Mouse (Mus musculus) inflammation-experienced regulatory T-cells, adult 6 months (primary cell): ENCODE measurements around the gene Clec16a. TPM values are rescaled to one million over a fixed set of nuclear protein-coding genes. Genes with fewer than 3 reads are reported as not detected.

Source experiments
- ATAC-seq: one replicate; pipeline ENCODE4 v1.8.0; 2017
- polyA plus RNA-seq, 3 experiments: library from polyadenylated mRNA; unstranded; fragments of 100-300 nt; shearing (Covaris generic); gene quantifications; one replicate each; pipeline ENCODE4 v1.2.1; 2017

Gene Clec16a
- 10 to 100 TPM in 1 of 3 experiments, 1 to 10 TPM in 2; 5.7 to 10.2 (median 7.8) TPM for polyA plus RNA-seq

- ATAC-seq = peak; percentile 81
These were observed at the start of gene Clec16a for GRCm38 (mm10) chr16:10544995-10545622. Gene Clec16a, plus strand, starts transcription at chr16:10545339.

GRCm38 (mm10) chr16:10495824-10496298 is 49.3 kb upstream of the Clec16a start:
- ATAC-seq = no peak

- ATAC-seq = no peak
These were observed 47.0 kb upstream of the Clec16a start for GRCm38 (mm10) chr16:10498096-10498602.

GRCm38 (mm10) chr16:10499122-10499521 is 46.0 kb upstream of the Clec16a start:
- no peak for ATAC-seq

GRCm38 (mm10) chr16:10501865-10502264 is 43.3 kb upstream of the Clec16a start:
- no peak for ATAC-seq

- ATAC-seq = no peak
These were observed 42.1 kb upstream of the Clec16a start for GRCm38 (mm10) chr16:10503058-10503457.

GRCm38 (mm10) chr16:10507445-10507844 is 37.7 kb upstream of the Clec16a start:
- ATAC-seq = no peak

GRCm38 (mm10) chr16:10508691-10509090 is 36.4 kb upstream of the Clec16a start:
- ATAC-seq = no peak

- no peak for ATAC-seq
These were observed 34.5 kb upstream of the Clec16a start for GRCm38 (mm10) chr16:10510477-10511133.

- ATAC-seq = no peak
These were observed 34.0 kb upstream of the Clec16a start for GRCm38 (mm10) chr16:10511134-10511520.

- ATAC-seq = no peak
These were observed 29.1 kb upstream of the Clec16a start for GRCm38 (mm10) chr16:10515953-10516572.

- no peak for ATAC-seq
These were observed 27.1 kb upstream of the Clec16a start for GRCm38 (mm10) chr16:10518030-10518429.

GRCm38 (mm10) chr16:10520908-10521614 is 24.1 kb upstream of the Clec16a start:
- peak; percentile 36 for ATAC-seq

GRCm38 (mm10) chr16:10522811-10523210 is 22.3 kb upstream of the Clec16a start:
- peak; percentile 26 for ATAC-seq

GRCm38 (mm10) chr16:10523650-10524049 is 21.5 kb upstream of the Clec16a start:
- ATAC-seq = no peak

- ATAC-seq = peak; percentile 95
These were observed 20.1 kb upstream of the Clec16a start for GRCm38 (mm10) chr16:10524866-10525609.

GRCm38 (mm10) chr16:10525610-10525980 is 19.5 kb upstream of the Clec16a start:
- ATAC-seq = no peak

GRCm38 (mm10) chr16:10527046-10527644 is 18.0 kb upstream of the Clec16a start:
- no peak for ATAC-seq

- ATAC-seq = no peak
These were observed 16.8 kb upstream of the Clec16a start for GRCm38 (mm10) chr16:10528382-10528781.

- ATAC-seq = no peak
These were observed 15.0 kb upstream of the Clec16a start for GRCm38 (mm10) chr16:10530179-10530578.

GRCm38 (mm10) chr16:10533781-10534180 is 11.4 kb upstream of the Clec16a start:
- no peak for ATAC-seq

GRCm38 (mm10) chr16:10534567-10534966 is 10.6 kb upstream of the Clec16a start:
- no peak for ATAC-seq
